Mouse (Mus musculus) bone marrow, adult 2 months (tissue): ENCODE results near the gene Milr1. TPM values are rescaled to one million over a fixed set of nuclear protein-coding genes. Genes with fewer than 3 reads are reported as not detected.
"Not testable (repeated sequence)": the region's sequence is repeated elsewhere in the genome, so short reads cannot be mapped to it uniquely, and the experiment has no call there.

Experiments used
- H3K27ac ChIP-seq: fragments of 200-500 bp; 2 replicates; pipeline ENCODE4 v1.5.1; 2012; ENCODE audit warnings: low read depth, mild to moderate bottlenecking, control low read depth, inconsistent platforms, low read length; ENCODE audit not compliant: control insufficient read depth, poor library complexity, insufficient read depth
- H3K4me1 ChIP-seq: fragments of 200-500 bp; 2 replicates; pipeline ENCODE4 v1.6.1; 2011; ENCODE audit warnings: low read length; ENCODE audit not compliant: control insufficient read depth, insufficient read depth
- H3K4me3 ChIP-seq: fragments of 200-500 bp; replicated peaks from 2 replicates; pipeline ENCODE3; 2011; ENCODE audit warnings: mild to moderate bottlenecking, low read depth, low read length, control low read depth; ENCODE audit not compliant: control insufficient read depth
- CTCF ChIP-seq: fragments of 200-500 bp; IDR thresholded peaks from 2 replicates; pipeline ENCODE4 v1.5.1; 2011; ENCODE audit warnings: low read length, control low read depth; ENCODE audit not compliant: control insufficient read depth, insufficient read depth
- POLR2A ChIP-seq: fragments of 200-500 bp; IDR thresholded peaks from 2 replicates; pipeline ENCODE4 v1.6.1; 2011; ENCODE audit warnings: low read depth, mild to moderate bottlenecking, control low read depth, low read length, borderline replicate concordance; ENCODE audit not compliant: control insufficient read depth
- WGBS: fragments of 180-500 bp; shearing (Covaris S2); methylation state at CpG from one replicate; pipeline ENCODE4 v1.1.7; 2018; 5-methylcytosine and 5-hydroxymethylcytosine counted together
- polyA plus RNA-seq: library from polyadenylated mRNA; stranded (reverse); fragments of >200 nt; gene quantifications from 2 replicates; pipeline ENCODE4 v1.2.4, GENCODE M21; 2011; ENCODE audit warnings: low replicate concordance; ENCODE audit not compliant: missing spikeins, insufficient read depth, insufficient read length

The Milr1 gene
- polyA plus RNA-seq, 1 experiment, result 38.3 TPM

GRCm38 (mm10) chr11:106709227-106709985, 41.6 kb upstream of the Milr1 start:
- 68% methylated on average over 15 of the region's 15 CpGs for WGBS
- H3K4me1 ChIP-seq, result no peaks in the 10 kb centered on the region; the same call in 1 of the 2 replicates
- H3K27ac ChIP-seq, result no peak overlapping the region
- H3K4me3 ChIP-seq, result no peak overlapping the region
- TF ChIP-seq CTCF, result no peak
- no peak for TF ChIP-seq POLR2A

GRCm38 (mm10) chr11:106710789-106711188, 40.2 kb upstream of the Milr1 start:
- Histone ChIP-seq H3K27ac (no peak overlapping the region), H3K4me1 (no peaks in the 10 kb centered on the region; the same call in 1 of the 2 replicates), H3K4me3 (no peak overlapping the region)
- 80% methylated on average over 5 of the region's 5 CpGs for WGBS
- TF ChIP-seq POLR2A, result no peak
- TF ChIP-seq CTCF, result no peak

GRCm38 (mm10) chr11:106715066-106715465, 36.0 kb upstream of the Milr1 start:
- no peak for TF ChIP-seq CTCF
- no peak for TF ChIP-seq POLR2A
- WGBS, result 30% methylated on average over 6 of the region's 6 CpGs
- H3K4me3 ChIP-seq, result peak overlapping the region; percentile 5

GRCm38 (mm10) chr11:106716568-106716967, 34.5 kb upstream of the Milr1 start:
- Histone ChIP-seq H3K27ac (no peak overlapping the region), H3K4me3 (no peak overlapping the region), H3K4me1 (no peaks in the 10 kb centered on the region; the same call in 1 of the 2 replicates)
- TF ChIP-seq POLR2A (no peak), CTCF (no peak)
- 28% methylated on average over 5 of the region's 5 CpGs for WGBS

More at GRCm38 (mm10) chr11:106715066-106715465, 36.0 kb upstream of the Milr1 start:
- Histone ChIP-seq H3K4me1 (no peaks in the 10 kb centered on the region; the same call in 1 of the 2 replicates), H3K27ac (peak overlapping the region; percentile 1; the same call in 1 of the 2 replicates)

GRCm38 (mm10) chr11:106720379-106720778, 30.6 kb upstream of the Milr1 start:
- no peak for TF ChIP-seq CTCF
- no peak for TF ChIP-seq POLR2A
- no peak overlapping the region for H3K27ac ChIP-seq
- WGBS, result 91% methylated on average over 8 of the region's 8 CpGs
- H3K4me1 ChIP-seq, result no peaks in the 10 kb centered on the region; the same call in 1 of the 2 replicates
- no peak overlapping the region for H3K4me3 ChIP-seq

- Histone ChIP-seq H3K4me1 (no peaks in the 10 kb centered on the region; the same call in 1 of the 2 replicates), H3K4me3 (no peak overlapping the region), H3K27ac (no peak overlapping the region)
- 17% methylated on average over 7 of the region's 7 CpGs for whole genome bisulfite sequencing
- TF ChIP-seq POLR2A (no peak), CTCF (no peak)
Measured at GRCm38 (mm10) chr11:106722831-106723361, 28.1 kb upstream of the Milr1 start.

- Histone ChIP-seq H3K4me1 (no peaks in the 10 kb centered on the region; the same call in 1 of the 2 replicates), H3K27ac (no peak overlapping the region), H3K4me3 (no peak overlapping the region)
- no peak for TF ChIP-seq CTCF
- TF ChIP-seq POLR2A, result no peak
- 89% methylated on average over 15 of the region's 15 CpGs for WGBS
Measured at GRCm38 (mm10) chr11:106723611-106724125, 27.4 kb upstream of the Milr1 start.

- WGBS, result 86% methylated on average over 10 of the region's 10 CpGs
- no peak overlapping the region for H3K4me3 ChIP-seq
- TF ChIP-seq POLR2A (no peak), CTCF (no peak)
- no peak overlapping the region for H3K27ac ChIP-seq
- H3K4me1 ChIP-seq, result no peaks in the 10 kb centered on the region; the same call in 1 of the 2 replicates
Measured at GRCm38 (mm10) chr11:106724176-106724915, 26.7 kb upstream of the Milr1 start.

GRCm38 (mm10) chr11:106724916-106725235, 26.1 kb upstream of the Milr1 start:
- H3K4me3 ChIP-seq, H3K27ac ChIP-seq, H3K4me1 ChIP-seq: not testable (repeated sequence)
- 79% methylated on average over 9 of the region's 9 CpGs for WGBS
